Mouse (Mus musculus) heart, embryonic 11.5 days (tissue): ENCODE data around the gene Btbd19. TPM values are rescaled to one million over a fixed set of nuclear protein-coding genes. Genes with fewer than 3 reads are reported as not detected.

ENCODE experiments used
- ATAC-seq: fragments of 200-750 bp; cut with Nextera tagmentation; replicated peaks from 2 replicates; pipeline ENCODE4 v1.8.0; 2017; ENCODE audit warnings: moderate library complexity; ENCODE audit not compliant: insufficient number of reproducible peaks, low FRiP score, low TSS enrichment
- H3K27ac ChIP-seq: fragments of 300-500 bp; sonication (generic); 2 replicates; pipeline ENCODE4 v1.5.1; 2014; ENCODE audit warnings: mild to moderate bottlenecking, low read depth, low read length
- H3K27me3 ChIP-seq: fragments of 300-500 bp; sonication (generic); 2 replicates; pipeline ENCODE4 v1.6.1; 2014; ENCODE audit warnings: mild to moderate bottlenecking, low read length, mixed read lengths; ENCODE audit not compliant: control insufficient read depth, insufficient read depth
- H3K36me3 ChIP-seq: fragments of 300-500 bp; sonication (generic); 2 replicates; pipeline ENCODE4 v1.6.1; 2014; ENCODE audit warnings: mild to moderate bottlenecking, low read length, moderate library complexity, mixed read lengths; ENCODE audit not compliant: control insufficient read depth, insufficient read depth
- H3K4me1 ChIP-seq: fragments of 300-500 bp; sonication (generic); 2 replicates; pipeline ENCODE4 v1.6.1; 2014; ENCODE audit warnings: low read length; ENCODE audit not compliant: control insufficient read depth, insufficient read depth
- H3K4me2 ChIP-seq: fragments of 300-500 bp; sonication (generic); 2 replicates; pipeline ENCODE4 v1.6.1; 2014; ENCODE audit warnings: mild to moderate bottlenecking, moderate library complexity
- H3K4me3 ChIP-seq: fragments of 300-500 bp; sonication (generic); 2 replicates; pipeline ENCODE4 v1.5.1; 2014; ENCODE audit warnings: low read depth, low read length
- H3K9ac ChIP-seq: fragments of 300-500 bp; sonication (generic); 2 replicates; pipeline ENCODE4 v1.6.1; 2014; ENCODE audit warnings: mild to moderate bottlenecking, low read depth, low read length, moderate library complexity
- H3K9me3 ChIP-seq: fragments of 300-500 bp; sonication (generic); replicated peaks from 2 replicates; pipeline ENCODE4 v1.6.1; 2016; ENCODE audit warnings: low read length; ENCODE audit not compliant: control insufficient read depth
- WGBS: fragments of 180-500 bp; shearing (Covaris S2); extraction: QIAGEN DNeasy Blood & Tissue Kit; methylation state at CpG from one replicate; pipeline ENCODE4 v1.1.7; 2014; ENCODE audit not compliant: insufficient replicate concordance; 5-methylcytosine and 5-hydroxymethylcytosine counted together
- polyA plus RNA-seq: library from polyadenylated mRNA; unstranded; fragments of >200 nt; fragmentation: Nextera tagmentation; extraction: Ambion mirVana; gene quantifications from 2 replicates; pipeline ENCODE4 v1.2.1, GENCODE M21; 2014

The Btbd19 gene
- polyA plus RNA-seq, 1 experiment from 2014 or later = 4.0 TPM

GRCm38 (mm10) chr4:117140613-117141012, 15.1 kb upstream of the Btbd19 start:
- Histone ChIP-seq H3K27ac (no peak overlapping the region), H3K4me1 (no peaks in the 10 kb centered on the region), H3K36me3 (no peaks in the 10 kb centered on the region), H3K9me3 (no peaks in the 10 kb centered on the region), H3K27me3 (no peaks in the 10 kb centered on the region), H3K4me3 (no peak overlapping the region), H3K4me2 (no peak overlapping the region), H3K9ac (no peak overlapping the region)
- WGBS = 46% methylated on average over 4 of the region's 4 CpGs
- no peak for ATAC-seq

- H3K4me3 ChIP-seq = no peak overlapping the region
- WGBS = 4% methylated on average over 2 of the region's 2 CpGs
- ATAC-seq = no peak
- no peak overlapping the region for H3K27ac ChIP-seq
- H3K4me2 ChIP-seq = no peak overlapping the region
- H3K9me3 ChIP-seq = no peaks in the 10 kb centered on the region
- H3K27me3 ChIP-seq = no peaks in the 10 kb centered on the region
- no peak overlapping the region for H3K9ac ChIP-seq
- H3K36me3 ChIP-seq = no peaks in the 10 kb centered on the region
- H3K4me1 ChIP-seq = peaks cover 3% of the 10 kb centered on the region; the same call in 1 of the 2 replicates
These were observed 13.7 kb upstream of the Btbd19 start for GRCm38 (mm10) chr4:117139217-117139612.

- peaks cover 5% of the 10 kb centered on the region; the same call in 1 of the 2 replicates for H3K4me1 ChIP-seq
- H3K4me3 ChIP-seq = no peak overlapping the region
- WGBS = 55% methylated on average over 16 of the region's 17 CpGs
- ATAC-seq = no peak
- H3K27me3 ChIP-seq = 0 out of 2 replicates have a peak, but pooled peaks cover under 1% of the 10 kb centered on the region
- no peak overlapping the region for H3K9ac ChIP-seq
- no peaks in the 10 kb centered on the region for H3K36me3 ChIP-seq
- H3K9me3 ChIP-seq = no peaks in the 10 kb centered on the region
- no peak overlapping the region for H3K27ac ChIP-seq
- H3K4me2 ChIP-seq = no peak overlapping the region
These were observed 13.0 kb upstream of the Btbd19 start for GRCm38 (mm10) chr4:117138295-117139216.

DNA sequence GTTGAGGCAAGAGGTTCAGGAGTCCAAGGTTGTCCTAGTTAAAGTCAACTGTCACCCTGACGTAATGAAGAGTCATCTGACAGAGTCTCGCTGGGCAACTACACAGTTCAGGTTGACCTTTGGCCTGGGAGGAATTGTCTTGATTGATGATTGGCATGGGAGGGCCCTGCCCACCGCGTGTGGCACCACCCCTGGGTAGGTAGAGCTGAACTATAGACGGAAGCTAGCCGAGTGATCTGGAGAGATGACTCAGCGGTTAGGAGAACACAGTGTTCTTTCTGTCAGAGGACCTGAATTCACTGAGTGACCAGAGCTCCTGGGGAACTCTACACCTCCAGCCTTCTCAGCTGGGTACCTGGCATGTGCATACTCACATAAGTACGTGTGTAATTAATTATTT, 10.5 kb upstream of the Btbd19 start:
- Histone ChIP-seq H3K9ac (no peak overlapping the region), H3K9me3 (no peaks in the 10 kb centered on the region), H3K27ac (no peak overlapping the region), H3K4me2 (no peak overlapping the region), H3K4me3 (no peak overlapping the region), H3K4me1 (peaks cover 8% of the 10 kb centered on the region; the same call in 1 of the 2 replicates), H3K36me3 (no peaks in the 10 kb centered on the region), H3K27me3 (peaks cover 24% of the 10 kb centered on the region)
- WGBS = 31% methylated on average over 8 of the region's 8 CpGs
- no peak for ATAC-seq

DNA sequence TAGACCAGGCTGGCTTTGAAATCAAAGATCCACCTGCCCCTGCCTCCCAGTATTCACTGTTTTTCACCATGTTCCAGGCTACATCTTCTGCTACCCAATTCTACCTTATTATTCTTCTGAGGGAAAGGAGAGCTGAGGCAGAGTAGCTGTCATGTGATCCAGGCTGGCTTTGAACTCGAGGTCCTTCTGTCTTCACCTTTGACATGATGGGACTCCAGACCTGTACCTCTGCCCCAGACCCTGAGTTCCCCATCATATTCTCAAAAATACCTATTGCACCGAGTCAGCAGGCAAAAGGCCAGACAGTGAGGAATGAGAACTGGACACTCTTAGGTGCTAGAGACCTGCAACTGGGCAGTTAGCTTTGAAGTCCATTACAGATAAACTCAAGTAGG, 9.1 kb upstream of the Btbd19 start:
- Histone ChIP-seq H3K27ac (no peak overlapping the region), H3K27me3 (peaks cover 27% of the 10 kb centered on the region), H3K9me3 (no peaks in the 10 kb centered on the region), H3K4me2 (peak overlapping the region; percentile 99), H3K4me3 (no peak overlapping the region; the same call in 1 of the 2 replicates), H3K4me1 (peaks cover 8% of the 10 kb centered on the region; the same call in 1 of the 2 replicates), H3K36me3 (no peaks in the 10 kb centered on the region), H3K9ac (peak overlapping the region; percentile 65; the same call in 1 of the 2 replicates)
- 34% methylated on average over 2 of the region's 2 CpGs for WGBS
- no peak for ATAC-seq

GRCm38 (mm10) chr4:117133817-117134600, 8.5 kb upstream of the Btbd19 start, which contains the start of gene Plk3:
Gene Plk3 (minus strand): TSS chr4:117133963.
- ATAC-seq = peak; percentile 84
- H3K27ac ChIP-seq = no peak within 1 kb of the TSS

GRCm38 (mm10) chr4:117133366-117133796, 7.9 kb upstream of the Btbd19 start:
- ATAC-seq = peak; percentile 19; the same call in 1 of the 2 replicates
- H3K4me3 ChIP-seq = peak overlapping the region; percentile 86
- no peak overlapping the region for H3K27ac ChIP-seq
- H3K27me3 ChIP-seq = peaks cover 27% of the 10 kb centered on the region
- under 1% methylated on average over 42 of the region's 42 CpGs for WGBS
- peaks cover 8% of the 10 kb centered on the region; the same call in 1 of the 2 replicates for H3K4me1 ChIP-seq
- H3K36me3 ChIP-seq = no peaks in the 10 kb centered on the region
- peak overlapping the region; percentile 99 for H3K4me2 ChIP-seq
- no peaks in the 10 kb centered on the region for H3K9me3 ChIP-seq
- peak overlapping the region; percentile 73 for H3K9ac ChIP-seq

More at GRCm38 (mm10) chr4:117133817-117134600, 8.5 kb upstream of the Btbd19 start, which contains the start of gene Plk3:
- Histone ChIP-seq H3K36me3 (no peaks in the 10 kb centered on the region), H3K27me3 (peaks cover 27% of the 10 kb centered on the region), H3K4me1 (peaks cover 8% of the 10 kb centered on the region; the same call in 1 of the 2 replicates), H3K9ac (peak within 1 kb of the TSS; percentile 73), H3K4me2 (peak within 1 kb of the TSS; percentile 99), H3K9me3 (no peaks in the 10 kb centered on the region), H3K4me3 (peak within 1 kb of the TSS; percentile 86)
- WGBS = 2% methylated on average over 48 of the region's 48 CpGs

DNA sequence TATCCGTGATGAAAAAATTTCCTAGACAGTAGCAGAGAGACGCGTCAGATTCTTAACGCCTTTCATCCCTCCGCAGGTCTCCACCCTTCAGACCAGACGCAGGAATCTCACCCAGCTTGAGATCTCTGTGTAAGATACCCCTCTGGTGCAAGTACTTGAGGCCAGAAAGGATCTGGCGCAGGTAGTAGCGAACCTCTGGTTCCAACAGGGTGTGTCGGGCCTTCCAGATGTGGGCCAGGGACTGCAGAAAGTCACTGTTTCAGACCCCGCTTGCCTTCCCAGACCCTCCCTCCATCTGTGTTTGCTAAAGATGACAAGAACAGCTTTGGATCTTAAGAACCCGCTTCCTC, 7.2 kb upstream of the Btbd19 start:
- Histone ChIP-seq H3K36me3 (no peaks in the 10 kb centered on the region), H3K4me3 (peak overlapping the region; percentile 86), H3K27me3 (peaks cover 27% of the 10 kb centered on the region), H3K9me3 (no peaks in the 10 kb centered on the region), H3K4me1 (peaks cover 8% of the 10 kb centered on the region; the same call in 1 of the 2 replicates), H3K4me2 (peak overlapping the region; percentile 99), H3K27ac (no peak overlapping the region), H3K9ac (no peak overlapping the region)
- WGBS = 13% methylated on average over 11 of the region's 11 CpGs
- ATAC-seq = no peak
